Mouse (Mus musculus): ENCODE measurements around the gene 2300002M23Rik.

GRCm38 (mm10) chr17:35538476-35538875 lies 28.8 kb upstream of the 2300002M23Rik start:
- TF ChIP-seq CTCF (IDR thresholded peaks at IDR 0.05): no peak
- no peak for TF ChIP-seq POLR2A (IDR thresholded peaks at IDR 0.05; ENCODE audit: insufficient read depth, low read depth, low read length)
- TF ChIP-seq EP300 (IDR thresholded peaks at IDR 0.05; ENCODE audit: insufficient read depth, low read depth, low read length): no peak
